Mouse (Mus musculus): ENCODE measurements at regions not wholly inside any gene's neighbourhood (a gene's known extent, or its start where the extent isn't known, plus 50 kb on each side); places are given as distances from the start of the nearest gene placed in this dataset.
"Not testable (repeated sequence)": the region's sequence is repeated elsewhere in the genome, so short reads cannot be mapped to it uniquely, and the experiment has no call there.

- no peaks in the 10 kb centered on the region for H3K27me3 ChIP-seq (replicated peaks)
These were observed 178.8 kb upstream of the Mamld1 start for GRCm38 (mm10) chrX:70871209-70871608.

GRCm38 (mm10) chrX:70881326-70881725 is 168.7 kb upstream of the Mamld1 start:
- WGBS, result 83% methylated on average over 2 of the region's 2 CpGs
- Histone ChIP-seq H3K4me3 (no peak overlapping the region), H3K9me3 (no peaks in the 10 kb centered on the region), H3K27ac (no peak overlapping the region), H3K9ac (no peak overlapping the region), H3K4me2 (replicated peaks) (no peak overlapping the region), H3K36me3 (no peaks in the 10 kb centered on the region), H3K4me1 (no peaks in the 10 kb centered on the region), H3K27me3 (replicated peaks) (no peaks in the 10 kb centered on the region)
- no peak for ATAC-seq (ENCODE audit: low FRiP score, low read depth)

More at GRCm38 (mm10) chrX:70871209-70871608, 178.8 kb upstream of the Mamld1 start:
- no peak overlapping the region for H3K4me2 ChIP-seq (replicated peaks)
- WGBS, result 79% methylated on average over 1 of the region's 1 CpGs
- H3K36me3 ChIP-seq, result no peaks in the 10 kb centered on the region
- H3K9me3 ChIP-seq, result no peaks in the 10 kb centered on the region
- no peak overlapping the region for H3K27ac ChIP-seq
- H3K4me1 ChIP-seq, result no peaks in the 10 kb centered on the region
- H3K9ac ChIP-seq, result no peak overlapping the region
- no peak for ATAC-seq (ENCODE audit: low FRiP score, low read depth)
- no peak overlapping the region for H3K4me3 ChIP-seq

DNA sequence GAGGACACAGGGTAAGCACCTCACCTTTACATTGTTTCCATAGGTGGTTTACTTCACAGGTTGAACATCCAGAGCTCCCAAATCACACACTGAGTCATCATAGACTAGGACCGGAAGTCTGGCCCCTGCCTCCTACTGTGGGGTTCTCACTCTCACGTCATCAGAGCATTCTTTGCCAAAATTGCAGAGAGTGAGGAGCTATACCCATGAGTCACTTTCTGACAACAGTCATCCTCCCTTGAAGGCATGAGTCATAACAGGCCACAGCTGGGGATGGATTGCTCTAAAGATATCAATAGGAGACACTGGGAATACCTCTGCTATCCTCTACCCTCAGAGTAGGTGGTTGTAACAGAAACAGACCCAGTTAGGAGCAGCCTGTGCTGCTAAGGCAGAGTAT is 166.6 kb upstream of the Mamld1 start:
- ATAC-seq (ENCODE audit: low FRiP score, low read depth), result no peak
- Histone ChIP-seq H3K4me2 (replicated peaks) (no peak overlapping the region), H3K4me1 (no peaks in the 10 kb centered on the region), H3K4me3 (no peak overlapping the region), H3K36me3 (no peaks in the 10 kb centered on the region), H3K9me3 (no peaks in the 10 kb centered on the region), H3K27ac (no peak overlapping the region), H3K9ac (no peak overlapping the region), H3K27me3 (replicated peaks) (no peaks in the 10 kb centered on the region)
- 77% methylated on average over 2 of the region's 2 CpGs for WGBS

GRCm38 (mm10) chrX:70894517-70894916 is 155.5 kb upstream of the Mamld1 start:
- no peak for ATAC-seq (ENCODE audit: low FRiP score, low read depth)
- H3K9ac ChIP-seq, result no peak overlapping the region
- H3K4me3 ChIP-seq, result no peak overlapping the region
- no peaks in the 10 kb centered on the region for H3K9me3 ChIP-seq
- H3K4me2 ChIP-seq (replicated peaks), result no peak overlapping the region
- 82% methylated on average over 2 of the region's 2 CpGs for WGBS
- H3K27me3 ChIP-seq (replicated peaks), result no peaks in the 10 kb centered on the region
- no peak overlapping the region for H3K27ac ChIP-seq
- no peaks in the 10 kb centered on the region for H3K4me1 ChIP-seq
- H3K36me3 ChIP-seq, result no peaks in the 10 kb centered on the region

DNA sequence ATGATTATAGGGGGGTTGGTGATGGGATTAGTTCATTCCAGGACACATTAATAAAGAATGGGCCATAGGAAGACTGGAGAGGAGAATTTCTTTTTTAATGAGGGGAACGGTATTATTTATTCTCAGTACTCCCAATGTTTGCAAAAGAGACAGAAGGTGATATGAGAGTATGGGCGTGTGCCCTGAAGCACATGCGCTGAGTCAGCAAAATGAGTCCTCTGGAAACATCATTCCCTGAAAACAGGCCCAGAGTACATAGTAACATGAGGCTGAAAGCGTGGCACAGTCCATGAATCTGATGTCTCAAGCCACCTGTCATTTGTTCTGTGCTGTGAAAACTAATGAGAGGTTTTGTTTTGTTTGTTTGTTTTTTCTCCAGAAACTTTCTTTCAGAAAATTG is 154.5 kb upstream of the Mamld1 start:
- no peak overlapping the region for H3K4me3 ChIP-seq
- no peaks in the 10 kb centered on the region for H3K9me3 ChIP-seq
- 79% methylated on average over 4 of the region's 4 CpGs for WGBS
- H3K4me2 ChIP-seq (replicated peaks), result no peak overlapping the region
- H3K27me3 ChIP-seq (replicated peaks), result no peaks in the 10 kb centered on the region
- H3K27ac ChIP-seq, result no peak overlapping the region
- H3K36me3 ChIP-seq, result no peaks in the 10 kb centered on the region
- no peak for ATAC-seq (ENCODE audit: low FRiP score, low read depth)
- no peak overlapping the region for H3K9ac ChIP-seq
- H3K4me1 ChIP-seq, result no peaks in the 10 kb centered on the region

- Histone ChIP-seq H3K4me3 (no peak overlapping the region), H3K4me2 (replicated peaks) (no peak overlapping the region), H3K9ac (no peak overlapping the region), H3K4me1 (no peaks in the 10 kb centered on the region), H3K36me3 (no peaks in the 10 kb centered on the region), H3K27me3 (replicated peaks) (no peaks in the 10 kb centered on the region), H3K27ac (no peak overlapping the region), H3K9me3 (no peaks in the 10 kb centered on the region)
- WGBS, result 52% methylated on average over 2 of the region's 2 CpGs
- no peak for ATAC-seq (ENCODE audit: low FRiP score, low read depth)
These were observed 152.8 kb upstream of the Mamld1 start for GRCm38 (mm10) chrX:70897110-70897721.

GRCm38 (mm10) chrX:70898836-70899235 is 151.2 kb upstream of the Mamld1 start:
- not testable (repeated sequence) for H3K36me3 ChIP-seq; H3K9ac ChIP-seq; H3K4me2 ChIP-seq (replicated peaks); H3K27me3 ChIP-seq (replicated peaks); H3K4me1 ChIP-seq; H3K27ac ChIP-seq; ATAC-seq (ENCODE audit: low FRiP score, low read depth); H3K9me3 ChIP-seq; H3K4me3 ChIP-seq
- 79% methylated on average over 1 of the region's 1 CpGs for WGBS

GRCm38 (mm10) chrX:70899720-70900479 is 150.2 kb upstream of the Mamld1 start:
- Histone ChIP-seq H3K27ac (no peak overlapping the region), H3K4me3 (no peak overlapping the region), H3K9me3 (no peaks in the 10 kb centered on the region), H3K27me3 (replicated peaks) (no peaks in the 10 kb centered on the region), H3K36me3 (no peaks in the 10 kb centered on the region), H3K4me1 (no peaks in the 10 kb centered on the region), H3K4me2 (replicated peaks) (no peak overlapping the region), H3K9ac (no peak overlapping the region)
- no peak for ATAC-seq (ENCODE audit: low FRiP score, low read depth)
- WGBS, result 79% methylated on average over 8 of the region's 8 CpGs

GRCm38 (mm10) chrX:70925646-70926045 is 124.4 kb upstream of the Mamld1 start:
- no peak for ATAC-seq (ENCODE audit: low FRiP score, low read depth)
- no peaks in the 10 kb centered on the region for H3K4me1 ChIP-seq
- 65% methylated on average over 2 of the region's 2 CpGs for WGBS

GRCm38 (mm10) chrX:70931944-70932343 is 118.1 kb upstream of the Mamld1 start:
- Histone ChIP-seq H3K4me2 (replicated peaks) (no peak overlapping the region), H3K27ac (no peak overlapping the region), H3K27me3 (replicated peaks) (no peaks in the 10 kb centered on the region), H3K36me3 (no peaks in the 10 kb centered on the region), H3K9ac (no peak overlapping the region), H3K9me3 (no peaks in the 10 kb centered on the region), H3K4me1 (no peaks in the 10 kb centered on the region), H3K4me3 (no peak overlapping the region)
- no peak for ATAC-seq (ENCODE audit: low FRiP score, low read depth)
- 66% methylated on average over 2 of the region's 2 CpGs for WGBS

More at GRCm38 (mm10) chrX:70925646-70926045, 124.4 kb upstream of the Mamld1 start:
- Histone ChIP-seq H3K27me3 (replicated peaks) (no peaks in the 10 kb centered on the region), H3K36me3 (no peaks in the 10 kb centered on the region), H3K9ac (no peak overlapping the region), H3K4me2 (replicated peaks) (no peak overlapping the region), H3K4me3 (no peak overlapping the region), H3K27ac (no peak overlapping the region), H3K9me3 (no peaks in the 10 kb centered on the region)

- H3K27ac ChIP-seq, result no peak overlapping the region
- H3K4me1 ChIP-seq, result peaks cover 5% of the 10 kb centered on the region; the same call in 1 of the 2 replicates
- H3K36me3 ChIP-seq, result no peaks in the 10 kb centered on the region
- H3K9me3 ChIP-seq, result no peaks in the 10 kb centered on the region
- no peak overlapping the region for H3K4me3 ChIP-seq
- H3K4me2 ChIP-seq (replicated peaks), result no peak overlapping the region
- 50% methylated on average over 2 of the region's 2 CpGs for WGBS
- ATAC-seq (ENCODE audit: low FRiP score, low read depth), result no peak
- H3K27me3 ChIP-seq (replicated peaks), result no peaks in the 10 kb centered on the region
- no peak overlapping the region for H3K9ac ChIP-seq
These were observed 104.7 kb upstream of the Mamld1 start for GRCm38 (mm10) chrX:70945382-70945781.

DNA sequence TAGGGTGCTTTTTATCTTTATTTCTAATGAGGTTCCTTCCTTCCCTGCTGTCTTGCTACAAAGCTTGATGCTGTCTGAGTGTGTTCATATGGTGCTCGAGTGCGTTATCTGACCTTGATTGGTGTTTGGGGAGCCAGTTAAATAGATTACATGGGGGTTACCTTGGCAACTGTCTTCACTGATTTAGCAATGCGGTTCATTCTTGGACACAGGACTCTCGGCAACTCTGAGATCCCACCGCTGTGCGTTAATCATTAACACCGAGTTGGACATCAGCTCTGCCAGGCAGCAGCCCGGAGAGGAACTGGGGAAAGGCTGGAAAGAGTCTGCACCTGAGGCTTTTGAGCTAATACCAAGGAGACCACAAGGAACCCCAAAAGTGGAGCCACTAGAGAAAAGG is 104.0 kb upstream of the Mamld1 start:
- no peaks in the 10 kb centered on the region for H3K9me3 ChIP-seq
- no peaks in the 10 kb centered on the region for H3K27me3 ChIP-seq (replicated peaks)
- H3K4me2 ChIP-seq (replicated peaks), result 0 out of 2 replicates have a peak overlapping the region, but pooled peaks have one; percentile 14
- no peak overlapping the region for H3K9ac ChIP-seq
- no peaks in the 10 kb centered on the region for H3K36me3 ChIP-seq
- peaks cover 5% of the 10 kb centered on the region; the same call in 1 of the 2 replicates for H3K4me1 ChIP-seq
- no peak overlapping the region for H3K4me3 ChIP-seq
- peak; percentile 81 for ATAC-seq (ENCODE audit: low FRiP score, low read depth)
- 36% methylated on average over 8 of the region's 8 CpGs for WGBS
- no peak overlapping the region for H3K27ac ChIP-seq

DNA sequence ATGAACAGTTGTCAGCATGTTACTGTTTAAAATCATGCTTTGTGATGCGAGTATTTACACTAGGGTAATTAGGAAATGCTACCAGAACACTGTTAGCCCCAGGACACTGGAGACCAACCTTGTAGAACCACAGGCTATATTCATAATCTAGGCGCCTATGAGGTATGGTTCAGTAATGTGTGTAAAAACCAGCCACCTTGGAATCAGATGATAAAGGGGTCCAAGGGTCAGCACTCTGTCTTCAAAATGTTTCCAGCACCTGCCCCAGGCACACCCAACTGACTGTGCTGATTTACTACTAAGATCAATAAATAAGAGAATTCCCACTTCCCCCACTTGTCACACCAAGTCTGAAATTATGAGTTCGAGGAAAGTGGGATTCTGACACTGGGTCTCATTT is 100.8 kb upstream of the Mamld1 start:
- ATAC-seq (ENCODE audit: low FRiP score, low read depth), result no peak
- Histone ChIP-seq H3K9me3 (no peaks in the 10 kb centered on the region), H3K27me3 (replicated peaks) (no peaks in the 10 kb centered on the region), H3K9ac (no peak overlapping the region), H3K4me3 (no peak overlapping the region), H3K4me1 (peaks cover 5% of the 10 kb centered on the region; the same call in 1 of the 2 replicates), H3K4me2 (replicated peaks) (no peak overlapping the region), H3K27ac (no peak overlapping the region), H3K36me3 (no peaks in the 10 kb centered on the region)
- WGBS, result 82% methylated on average over 3 of the region's 3 CpGs
